Mouse (Mus musculus): ENCODE data around the gene Ppp1r9b. TPM values are rescaled to one million over a fixed set of nuclear protein-coding genes. Genes with fewer than 3 reads are reported as not detected.

The Ppp1r9b gene
- 11.4 and 11.8 TPM in 2 replicates for polyA plus RNA-seq (2015; fragmentation: Nextera tagmentation; extraction: Ambion mirVana)

DNA sequence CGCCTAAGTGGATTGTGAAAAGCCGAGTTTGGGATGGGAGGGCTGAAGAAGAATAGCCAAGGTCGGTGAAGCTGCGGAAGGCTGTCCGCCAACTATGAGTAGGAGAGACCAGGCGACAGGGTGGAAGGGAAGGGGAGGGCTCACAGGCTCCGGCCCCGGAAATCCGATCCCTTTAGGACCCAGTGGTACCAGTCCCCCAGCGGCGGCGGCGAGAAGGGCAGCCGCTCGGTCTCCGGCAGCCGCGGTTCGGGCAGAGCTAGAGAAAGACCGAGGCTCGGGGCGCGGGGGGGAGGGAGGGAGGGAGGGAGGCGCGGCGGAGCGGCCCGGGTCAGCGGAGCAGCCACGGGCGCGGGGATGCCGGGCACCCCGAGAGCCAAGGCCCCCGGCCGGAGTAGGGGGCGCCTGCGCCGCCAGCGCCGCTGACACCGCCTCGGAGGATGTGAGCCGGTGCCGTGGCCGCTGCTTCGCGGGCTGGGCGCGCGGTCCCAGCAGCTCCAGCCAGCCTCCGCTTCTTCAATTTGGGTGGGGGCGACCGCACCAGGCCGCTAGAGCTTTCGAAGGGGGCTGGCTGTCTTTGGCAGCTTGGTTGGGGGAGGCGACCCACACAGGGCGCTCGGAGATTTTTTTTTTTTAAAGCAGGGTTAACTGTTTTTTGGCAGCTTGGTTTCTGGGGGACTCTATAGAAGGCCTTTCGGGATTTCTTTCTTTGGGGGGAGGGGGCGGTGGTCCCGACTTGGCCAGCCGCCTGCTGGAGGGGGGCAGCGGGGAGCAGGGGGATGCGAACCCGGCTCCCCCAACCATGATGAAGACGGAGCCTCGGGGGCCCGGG, at the start of gene Ppp1r9b:
Ppp1r9b (plus strand) TSS at position 287 of the 829 bp plus-strand sequence.
- Histone ChIP-seq H3K27ac (peak within 1 kb of the TSS; percentile 95), H3K4me1 (peaks cover 75% of the 10 kb centered on the region), H3K4me3 (peak within 1 kb of the TSS; percentile 94), H3K27me3 (no peaks in the 10 kb centered on the region), H3K9me3 (no peaks in the 10 kb centered on the region), H3K36me3 (peaks cover 12% of the 10 kb centered on the region), H3K4me2 (replicated peaks) (peak within 1 kb of the TSS; percentile 100), H3K9ac (peak within 1 kb of the TSS; percentile 92)
- peak; percentile 81 for ATAC-seq (ENCODE audit: low FRiP score, low read depth)
- under 1% methylated on average over 56 of the region's 69 CpGs for WGBS

- Histone ChIP-seq H3K9me3 (no peaks in the 10 kb centered on the region), H3K4me2 (replicated peaks) (peak overlapping the region; percentile 89), H3K9ac (peak overlapping the region; percentile 27; the same call in 1 of the 2 replicates), H3K27me3 (peaks cover 3% of the 10 kb centered on the region; the same call in 1 of the 2 replicates), H3K4me1 (peaks cover 35% of the 10 kb centered on the region), H3K27ac (peak overlapping the region; percentile 45; the same call in 1 of the 2 replicates), H3K4me3 (0 out of 2 replicates have a peak overlapping the region, but pooled peaks have one; percentile 5), H3K36me3 (peaks cover 80% of the 10 kb centered on the region)
- 47% methylated on average over 9 of the region's 9 CpGs for WGBS
- no peak for ATAC-seq (ENCODE audit: low FRiP score, low read depth)
These were observed 49.7 kb upstream of the Ppp1r9b start for GRCm38 (mm10) chr11:94941121-94941520.

DNA sequence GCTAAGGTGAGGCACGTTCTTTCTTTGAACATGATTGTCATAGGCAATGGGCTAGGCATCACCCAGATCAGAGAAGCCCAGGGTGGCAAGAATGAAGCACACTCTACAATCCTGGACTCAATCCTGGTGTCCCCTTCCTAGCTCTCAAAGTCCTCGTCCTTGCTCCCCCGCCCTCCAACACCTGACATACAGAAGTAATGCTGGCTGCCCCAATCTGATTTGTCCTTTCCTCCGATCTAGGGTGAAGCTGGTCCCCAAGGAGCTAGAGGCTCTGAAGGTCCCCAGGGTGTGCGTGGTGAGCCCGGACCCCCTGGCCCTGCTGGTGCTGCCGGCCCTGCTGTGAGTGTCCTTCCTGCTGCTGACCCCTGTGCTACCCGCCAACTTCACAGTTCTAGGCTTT, 49.1 kb upstream of the Ppp1r9b start:
- H3K9ac ChIP-seq: no peak overlapping the region; the same call in 1 of the 2 replicates
- no peaks in the 10 kb centered on the region for H3K9me3 ChIP-seq
- 82% methylated on average over 8 of the region's 8 CpGs for WGBS
- H3K4me2 ChIP-seq (replicated peaks): peak overlapping the region; percentile 89
- H3K36me3 ChIP-seq: peaks cover 87% of the 10 kb centered on the region
- peaks cover 3% of the 10 kb centered on the region; the same call in 1 of the 2 replicates for H3K27me3 ChIP-seq
- H3K4me1 ChIP-seq: peaks cover 31% of the 10 kb centered on the region
- H3K27ac ChIP-seq: peak overlapping the region; percentile 45; the same call in 1 of the 2 replicates
- H3K4me3 ChIP-seq: no peak overlapping the region
- ATAC-seq (ENCODE audit: low FRiP score, low read depth): no peak

GRCm38 (mm10) chr11:94942282-94943023, 48.4 kb upstream of the Ppp1r9b start:
- no peak for ATAC-seq (ENCODE audit: low FRiP score, low read depth)
- H3K27ac ChIP-seq: peak overlapping the region; percentile 58; the same call in 1 of the 2 replicates
- WGBS: 53% methylated on average over 13 of the region's 13 CpGs
- H3K27me3 ChIP-seq: peaks cover 3% of the 10 kb centered on the region; the same call in 1 of the 2 replicates
- H3K9ac ChIP-seq: peak overlapping the region; percentile 53
- no peaks in the 10 kb centered on the region for H3K9me3 ChIP-seq
- H3K4me1 ChIP-seq: peaks cover 31% of the 10 kb centered on the region
- peak overlapping the region; percentile 89 for H3K4me2 ChIP-seq (replicated peaks)
- H3K36me3 ChIP-seq: peaks cover 93% of the 10 kb centered on the region
- no peak overlapping the region for H3K4me3 ChIP-seq

GRCm38 (mm10) chr11:94943054-94943453, 47.8 kb upstream of the Ppp1r9b start:
- no peak for ATAC-seq (ENCODE audit: low FRiP score, low read depth)
- Histone ChIP-seq H3K27ac (peak overlapping the region; percentile 58; the same call in 1 of the 2 replicates), H3K27me3 (peaks cover 3% of the 10 kb centered on the region; the same call in 1 of the 2 replicates), H3K9ac (peak overlapping the region; percentile 53), H3K4me3 (no peak overlapping the region), H3K4me1 (peaks cover 25% of the 10 kb centered on the region), H3K9me3 (no peaks in the 10 kb centered on the region), H3K36me3 (peaks cover 99% of the 10 kb centered on the region), H3K4me2 (replicated peaks) (peak overlapping the region; percentile 7)
- 87% methylated on average over 15 of the region's 15 CpGs for WGBS

GRCm38 (mm10) chr11:94944295-94944694, 46.5 kb upstream of the Ppp1r9b start:
- peaks cover 14% of the 10 kb centered on the region for H3K4me1 ChIP-seq

GRCm38 (mm10) chr11:94945236-94945635, 45.6 kb upstream of the Ppp1r9b start:
- no peak overlapping the region for H3K4me3 ChIP-seq
- peak overlapping the region; percentile 69 for H3K27ac ChIP-seq
- no peak for ATAC-seq (ENCODE audit: low FRiP score, low read depth)
- 87% methylated on average over 12 of the region's 12 CpGs for WGBS
- H3K9ac ChIP-seq: peak overlapping the region; percentile 26; the same call in 1 of the 2 replicates
- H3K9me3 ChIP-seq: no peaks in the 10 kb centered on the region
- peaks cover 7% of the 10 kb centered on the region; the same call in 1 of the 2 replicates for H3K4me1 ChIP-seq
- no peaks in the 10 kb centered on the region for H3K27me3 ChIP-seq
- peaks cover 100% of the 10 kb centered on the region for H3K36me3 ChIP-seq
- H3K4me2 ChIP-seq (replicated peaks): no peak overlapping the region

More at GRCm38 (mm10) chr11:94944295-94944694, 46.5 kb upstream of the Ppp1r9b start:
- Histone ChIP-seq H3K36me3 (peaks cover 100% of the 10 kb centered on the region), H3K27me3 (no peaks in the 10 kb centered on the region), H3K27ac (peak overlapping the region; percentile 69; the same call in 1 of the 2 replicates), H3K4me2 (replicated peaks) (0 out of 2 replicates have a peak overlapping the region, but pooled peaks have one; percentile 5), H3K9me3 (no peaks in the 10 kb centered on the region), H3K4me3 (no peak overlapping the region), H3K9ac (peak overlapping the region; percentile 0; the same call in 1 of the 2 replicates)
- no peak for ATAC-seq (ENCODE audit: low FRiP score, low read depth)
- 27% methylated on average over 8 of the region's 8 CpGs for WGBS

DNA sequence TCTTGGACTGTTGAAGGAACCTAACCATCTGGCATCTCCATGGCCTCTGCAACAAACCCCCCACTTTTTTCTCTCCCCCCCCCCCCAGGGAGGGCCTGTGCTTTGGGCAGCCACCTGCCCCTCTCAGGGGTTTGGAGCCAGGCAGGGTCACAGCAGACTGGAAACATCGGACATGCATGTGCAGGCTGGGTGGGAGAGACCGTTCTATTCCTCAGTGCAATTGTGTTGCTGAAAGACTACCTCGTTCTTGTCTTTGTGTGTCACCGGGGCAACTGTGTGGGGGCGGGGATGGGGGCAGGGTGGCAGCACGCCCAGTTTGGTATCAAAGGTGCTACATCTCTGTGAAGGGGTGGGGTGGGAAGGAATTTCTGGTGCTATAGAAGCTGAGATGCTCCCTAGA, 38.7 kb upstream of the Ppp1r9b start:
- 0 out of 2 replicates have a peak, but pooled peaks cover 16% of the 10 kb centered on the region for H3K4me1 ChIP-seq
- peaks cover 50% of the 10 kb centered on the region for H3K36me3 ChIP-seq
- no peak overlapping the region for H3K4me3 ChIP-seq
- 26% methylated on average over 6 of the region's 6 CpGs for WGBS
- H3K9me3 ChIP-seq: no peaks in the 10 kb centered on the region
- no peak for ATAC-seq (ENCODE audit: low FRiP score, low read depth)
- H3K27me3 ChIP-seq: no peaks in the 10 kb centered on the region
- H3K4me2 ChIP-seq (replicated peaks): no peak overlapping the region
- no peak overlapping the region for H3K27ac ChIP-seq
- no peak overlapping the region for H3K9ac ChIP-seq

GRCm38 (mm10) chr11:94955103-94955502, 35.7 kb upstream of the Ppp1r9b start:
- WGBS: 75% methylated on average over 9 of the region's 9 CpGs
- H3K36me3 ChIP-seq: peaks cover 20% of the 10 kb centered on the region
- peak; percentile 21; the same call in 1 of the 2 replicates for ATAC-seq (ENCODE audit: low FRiP score, low read depth)
- peak overlapping the region; percentile 74 for H3K27ac ChIP-seq
- no peaks in the 10 kb centered on the region for H3K27me3 ChIP-seq
- no peaks in the 10 kb centered on the region for H3K9me3 ChIP-seq
- H3K4me3 ChIP-seq: peak overlapping the region; percentile 29
- peak overlapping the region; percentile 48 for H3K4me2 ChIP-seq (replicated peaks)
- peaks cover 28% of the 10 kb centered on the region for H3K4me1 ChIP-seq
- peak overlapping the region; percentile 35; the same call in 1 of the 2 replicates for H3K9ac ChIP-seq

- no peak overlapping the region for H3K9ac ChIP-seq
- H3K4me1 ChIP-seq: peaks cover 25% of the 10 kb centered on the region
- no peaks in the 10 kb centered on the region for H3K9me3 ChIP-seq
- H3K27me3 ChIP-seq: no peaks in the 10 kb centered on the region
- no peak overlapping the region for H3K4me3 ChIP-seq
- 87% methylated on average over 9 of the region's 9 CpGs for WGBS
- H3K4me2 ChIP-seq (replicated peaks): peak overlapping the region; percentile 26; the same call in 1 of the 2 replicates
- H3K27ac ChIP-seq: no peak overlapping the region; the same call in 1 of the 2 replicates
- no peak for ATAC-seq (ENCODE audit: low FRiP score, low read depth)
- H3K36me3 ChIP-seq: no peaks in the 10 kb centered on the region
These were observed 33.2 kb upstream of the Ppp1r9b start for GRCm38 (mm10) chr11:94957693-94958064.

GRCm38 (mm10) chr11:94958065-94958858, 32.6 kb upstream of the Ppp1r9b start:
- H3K4me2 ChIP-seq (replicated peaks): peak overlapping the region; percentile 26
- peaks cover 28% of the 10 kb centered on the region for H3K4me1 ChIP-seq
- H3K9ac ChIP-seq: no peak overlapping the region
- WGBS: 14% methylated on average over 8 of the region's 8 CpGs
- H3K27me3 ChIP-seq: no peaks in the 10 kb centered on the region
- no peak overlapping the region; the same call in 1 of the 2 replicates for H3K27ac ChIP-seq
- H3K4me3 ChIP-seq: no peak overlapping the region
- H3K36me3 ChIP-seq: no peaks in the 10 kb centered on the region
- peak; percentile 37; the same call in 1 of the 2 replicates for ATAC-seq (ENCODE audit: low FRiP score, low read depth)
- H3K9me3 ChIP-seq: no peaks in the 10 kb centered on the region
